Mouse (Mus musculus) layer of hippocampus, adult 9-11 months (tissue): ENCODE measurements around the gene Armh2.
"Not testable (repeated sequence)": the region's sequence is repeated elsewhere in the genome, so short reads cannot be mapped to it uniquely, and the experiment has no call there.

Source experiments
- DNase-seq: peaks from one replicate; pipeline ENCODE4 v3.0.0; 2022

The Armh2 gene

GRCm38 (mm10) chr13:24759451-24759850, 18.4 kb downstream of the Armh2 start:
- DNase-seq, result no peak

- DNase-seq, result no peak
Observed at GRCm38 (mm10) chr13:24760351-24760870, 19.4 kb downstream of the Armh2 start.

- DNase-seq, result no peak
Observed at GRCm38 (mm10) chr13:24761083-24761402, 20.0 kb downstream of the Armh2 start.

GRCm38 (mm10) chr13:24761403-24762227, 20.6 kb downstream of the Armh2 start, which contains the start of gene Gmnn:
Gmnn (minus strand) TSS chr13:24761923.
- DNase-seq, result peak; percentile 71

- DNase-seq, result no peak
Observed at GRCm38 (mm10) chr13:24762254-24762653, 21.2 kb downstream of the Armh2 start.

GRCm38 (mm10) chr13:24767809-24768208, 26.8 kb downstream of the Armh2 start:
- DNase-seq, result not testable (repeated sequence)

GRCm38 (mm10) chr13:24771482-24771881, 30.4 kb downstream of the Armh2 start:
- DNase-seq, result not testable (repeated sequence)

GRCm38 (mm10) chr13:24776146-24776844, 35.3 kb downstream of the Armh2 start:
- peak; percentile 72 for DNase-seq

- DNase-seq, result no peak
Observed at GRCm38 (mm10) chr13:24778026-24778425, 37.0 kb downstream of the Armh2 start.

- DNase-seq, result no peak
Observed at GRCm38 (mm10) chr13:24778706-24779380, 37.8 kb downstream of the Armh2 start.

- no peak for DNase-seq
Observed at GRCm38 (mm10) chr13:24781916-24782315, 40.9 kb downstream of the Armh2 start.

- no peak for DNase-seq
Observed at GRCm38 (mm10) chr13:24786014-24786490, 45.0 kb downstream of the Armh2 start.

- DNase-seq, result no peak
Observed at GRCm38 (mm10) chr13:24787477-24787876, 46.4 kb downstream of the Armh2 start.

- DNase-seq, result peak; percentile 79
Observed at GRCm38 (mm10) chr13:24791349-24791748, 50.3 kb downstream of the Armh2 start.

GRCm38 (mm10) chr13:24792411-24793045, 51.5 kb downstream of the Armh2 start:
- no peak for DNase-seq
